Mouse (Mus musculus) 416B (cell line): ENCODE measurements around the gene Rnf39.
A peak's percentile ranks its signal among the peaks of the same experiment; 100 is the strongest.

Experiments used
- DNase-seq: peaks from one replicate; pipeline ENCODE4 v3.0.0; 2011; ENCODE audit warnings: low read depth

The Rnf39 gene

DNA sequence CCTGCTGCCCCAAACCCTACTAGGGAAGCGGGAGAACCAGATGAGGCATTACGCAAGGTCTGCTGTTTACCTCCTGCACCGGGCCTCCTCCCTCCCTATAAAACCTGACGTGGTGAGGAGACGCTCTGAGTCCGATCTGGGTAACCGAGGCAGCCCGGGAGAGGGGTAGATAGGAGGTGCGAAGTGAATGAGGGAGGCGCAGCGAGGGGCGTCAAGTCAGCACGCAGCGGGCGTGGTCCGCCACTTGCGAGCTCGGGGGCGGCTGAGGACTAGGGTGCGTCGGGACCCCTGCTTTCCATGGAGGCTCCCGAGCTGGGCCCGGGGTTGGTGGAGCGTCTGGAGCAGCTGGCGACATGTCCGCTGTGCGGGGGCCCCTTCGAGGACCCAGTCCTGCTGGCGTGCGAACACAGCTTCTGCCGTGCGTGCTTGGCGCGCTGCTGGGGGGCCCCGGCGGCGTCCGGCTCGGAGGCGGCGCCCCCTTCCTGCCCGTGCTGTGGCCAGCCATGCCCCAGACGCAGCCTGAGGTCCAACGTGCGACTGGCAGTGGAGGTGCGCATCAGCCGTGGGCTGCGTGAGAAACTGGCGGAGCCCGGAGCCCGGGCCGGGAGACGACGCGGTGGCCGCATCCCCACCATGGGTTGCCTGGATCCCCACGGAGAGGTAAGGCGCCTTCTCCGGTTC lies at the start of gene Rnf39:
Rnf39 (plus strand) TSS at position 128 of the 681 bp plus-strand sequence.
- no peak for DNase-seq

DNA sequence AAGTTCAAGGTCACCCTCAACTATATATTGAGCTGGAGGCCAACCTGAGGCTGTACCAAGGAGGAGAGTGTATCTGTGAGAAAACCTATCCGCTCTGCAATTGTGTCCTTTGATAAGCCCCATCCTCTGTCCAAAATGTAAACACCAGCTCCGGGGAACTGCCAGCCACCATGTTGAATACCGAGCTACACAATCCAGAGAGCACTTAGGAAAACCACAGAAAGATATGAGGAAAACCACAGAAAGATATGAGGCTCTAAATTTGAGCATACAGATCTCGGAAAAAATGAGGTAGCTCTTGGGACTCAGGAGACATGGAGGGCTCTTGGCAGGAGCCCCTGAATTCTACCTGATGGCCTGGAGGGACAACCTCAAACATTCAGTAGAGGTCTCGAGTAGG lies 49.3 kb upstream of the Rnf39 start:
- peak; percentile 72 for DNase-seq

DNA sequence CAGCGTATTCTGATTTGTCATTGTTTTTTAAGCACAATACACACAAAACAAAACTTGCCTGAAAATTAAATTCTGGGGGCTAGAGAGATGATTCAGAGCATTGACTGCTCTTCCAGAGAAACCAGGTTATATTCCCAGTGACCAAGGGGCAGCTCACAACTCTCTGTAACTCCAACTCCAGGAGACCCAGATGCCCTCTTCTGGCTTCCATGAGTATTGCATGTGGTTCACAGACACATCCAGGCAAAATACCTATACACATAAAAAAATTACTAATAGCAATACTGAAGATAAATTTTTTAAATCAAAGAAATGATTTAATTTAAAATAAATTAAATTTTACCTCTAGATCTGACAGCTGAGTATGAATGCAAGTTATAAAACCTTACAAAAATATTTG lies 46.1 kb upstream of the Rnf39 start:
- DNase-seq = peak; percentile 48

DNA sequence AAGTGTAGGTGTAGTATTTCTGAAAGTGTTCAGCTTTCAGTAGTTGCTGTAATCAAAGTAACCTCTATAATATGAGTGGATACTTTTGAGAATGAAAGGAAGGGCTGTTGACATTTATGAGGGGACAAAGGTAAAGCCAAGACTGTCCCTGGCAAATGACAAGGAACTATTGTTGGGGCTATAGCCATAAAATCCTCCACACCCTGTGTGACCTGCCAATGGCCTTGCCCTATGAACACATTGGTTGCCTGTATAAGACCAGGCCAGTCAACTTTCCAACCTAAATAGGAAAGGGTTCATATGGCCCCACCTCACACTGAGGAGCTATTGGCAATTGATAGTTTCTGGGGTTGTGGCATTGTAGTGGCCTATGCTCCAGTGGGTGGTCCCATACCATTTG lies 45.7 kb upstream of the Rnf39 start:
- no peak for DNase-seq

DNA sequence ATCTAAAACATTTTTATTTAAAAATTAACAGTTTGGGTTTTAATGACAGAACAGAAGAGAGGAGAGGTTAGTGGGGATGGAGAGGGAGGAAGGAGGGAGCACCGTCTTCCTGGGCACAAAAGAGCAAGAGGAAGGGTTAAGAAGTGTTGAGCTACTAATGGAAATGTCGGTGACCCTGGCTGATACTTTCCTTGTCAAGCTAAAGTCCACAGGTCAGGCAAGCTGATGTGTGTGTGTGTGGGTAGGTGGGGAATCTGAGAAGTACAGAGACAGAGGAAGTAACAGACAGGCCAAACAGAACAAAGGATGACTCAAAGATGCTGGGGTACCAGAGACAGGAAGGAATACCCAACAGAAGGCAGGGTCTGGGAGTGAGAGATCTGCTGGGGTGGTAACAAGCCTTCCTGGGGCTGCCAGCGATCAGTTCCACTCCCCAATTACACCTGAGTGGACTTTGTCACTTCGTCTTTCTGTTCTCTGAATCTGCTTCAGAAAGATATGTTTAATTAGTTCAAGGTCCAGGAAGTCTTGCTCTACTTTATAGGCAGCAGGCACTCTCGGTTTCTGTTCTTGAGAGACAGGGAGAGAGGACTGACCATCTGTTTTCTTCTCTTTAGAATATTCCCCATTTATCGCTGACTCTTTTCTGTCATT lies 45.0 kb upstream of the Rnf39 start, which contains the start of gene Trim31:
Trim31 (plus strand) TSS at position 567 of the 654 bp plus-strand sequence.
- no peak for DNase-seq

DNA sequence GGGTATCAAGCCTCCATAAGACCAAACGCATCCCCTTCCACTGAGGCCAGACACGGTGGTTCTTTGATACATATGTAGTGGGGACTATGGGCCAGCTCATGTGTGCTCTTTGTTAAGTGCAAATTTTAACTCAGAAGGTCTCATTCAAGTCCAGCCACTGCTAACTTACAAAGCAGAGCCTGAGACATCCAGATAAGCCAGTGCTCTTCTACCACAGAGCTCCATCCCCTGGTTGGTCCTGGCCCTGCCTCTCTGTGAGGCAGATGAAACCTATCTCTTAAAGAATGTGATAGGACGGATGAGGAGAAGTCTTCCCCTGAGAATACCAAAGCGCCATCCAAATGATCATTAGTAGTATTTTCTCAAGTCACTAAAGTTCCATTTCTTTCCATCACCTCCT lies 43.3 kb upstream of the Rnf39 start:
- no peak for DNase-seq

DNA sequence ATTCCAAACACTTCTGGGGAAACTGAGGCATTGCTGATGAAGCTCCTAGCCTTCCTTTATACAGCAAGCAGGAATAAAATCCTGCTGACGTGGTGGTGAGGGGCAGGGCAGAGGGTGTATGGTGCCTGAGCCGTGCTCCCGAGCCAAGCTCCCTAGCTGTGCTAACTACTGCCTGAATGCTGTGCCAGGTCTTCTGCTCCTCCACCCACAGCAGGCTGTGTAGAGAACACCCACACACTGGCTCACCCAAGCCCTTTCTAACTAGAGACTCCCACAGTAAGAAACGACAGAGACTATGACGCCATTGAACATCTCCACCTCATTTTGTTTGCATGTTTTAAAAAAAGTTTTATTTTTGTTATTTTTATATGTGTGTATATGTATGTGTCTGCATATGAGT lies 42.7 kb upstream of the Rnf39 start:
- DNase-seq = no peak

DNA sequence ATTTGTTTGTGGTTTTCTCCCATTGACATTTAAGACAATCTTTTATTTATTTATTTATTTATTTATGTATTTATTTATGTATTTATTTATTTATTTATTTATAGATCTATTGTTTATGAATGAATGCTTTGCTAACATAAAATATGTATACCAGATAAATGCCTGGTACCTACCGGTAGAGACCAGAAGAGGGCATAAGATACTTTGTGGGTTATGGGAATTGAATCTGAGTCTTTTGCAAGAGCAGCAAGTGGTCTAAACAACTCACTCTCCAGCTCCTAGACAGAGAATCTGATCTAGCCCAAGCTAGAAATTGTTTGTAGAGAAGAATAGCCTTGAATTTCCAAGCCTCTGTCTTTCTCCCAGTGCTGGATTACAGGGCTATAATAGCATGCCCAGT lies 42.0 kb upstream of the Rnf39 start:
- peak; percentile 52 for DNase-seq

DNA sequence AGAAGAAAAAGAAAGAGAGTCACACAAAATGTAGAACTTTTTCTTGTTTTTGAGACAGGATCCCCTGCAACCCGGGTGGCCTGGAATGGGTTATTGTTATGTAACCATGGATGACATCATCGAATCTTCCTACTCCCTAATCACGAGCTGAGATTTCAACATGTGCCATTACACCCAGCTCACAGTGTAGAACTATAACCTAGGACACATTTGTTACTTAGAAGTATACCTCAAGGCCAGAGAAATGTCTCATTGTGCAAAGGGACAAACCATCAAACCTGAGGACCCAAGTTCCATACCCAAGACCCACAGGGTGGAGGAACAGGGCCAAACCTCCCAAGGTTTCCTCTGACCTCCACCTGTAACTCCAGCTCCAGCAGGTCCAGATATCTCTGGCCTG lies 39.1 kb upstream of the Rnf39 start:
- no peak for DNase-seq

DNA sequence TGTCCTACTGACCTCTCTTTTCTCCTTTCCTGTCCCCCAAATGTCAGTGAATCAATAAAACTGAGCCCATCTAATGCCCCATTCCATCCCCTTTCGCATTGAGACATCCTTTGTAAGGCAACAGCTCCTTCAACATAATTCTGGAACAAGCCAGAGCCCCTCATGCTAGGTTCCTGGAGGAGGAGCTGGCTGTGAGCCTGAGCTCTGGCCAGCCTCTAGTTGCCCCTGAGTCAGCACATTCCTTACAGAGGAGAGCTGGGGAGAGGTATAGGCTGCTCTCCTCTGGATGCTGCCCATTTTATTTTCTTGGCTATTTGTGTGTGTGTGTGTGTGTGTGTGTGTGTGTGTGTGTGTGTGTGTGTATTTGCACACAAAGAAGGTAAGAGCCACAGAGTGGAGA lies 34.5 kb upstream of the Rnf39 start:
- DNase-seq = no peak

DNA sequence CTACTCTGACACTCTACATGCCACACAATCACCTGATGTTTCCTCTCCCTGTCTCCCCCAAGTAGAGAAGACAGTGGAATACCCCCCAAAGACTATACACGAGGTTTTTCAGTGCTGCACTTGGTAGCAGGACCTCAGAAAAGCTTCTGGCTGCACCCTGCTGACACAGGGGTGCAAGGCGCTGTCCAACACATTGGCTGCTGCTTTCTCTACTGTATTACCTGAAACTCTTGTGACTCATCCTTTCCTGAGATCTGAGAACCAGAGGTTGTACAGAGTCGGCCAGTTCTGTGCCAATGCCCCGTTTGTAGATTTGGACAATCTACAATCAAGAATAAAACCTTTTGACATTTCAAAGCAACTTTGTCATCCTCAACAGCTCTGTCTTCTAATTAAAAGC lies 32.9 kb upstream of the Rnf39 start:
- DNase-seq = no peak

DNA sequence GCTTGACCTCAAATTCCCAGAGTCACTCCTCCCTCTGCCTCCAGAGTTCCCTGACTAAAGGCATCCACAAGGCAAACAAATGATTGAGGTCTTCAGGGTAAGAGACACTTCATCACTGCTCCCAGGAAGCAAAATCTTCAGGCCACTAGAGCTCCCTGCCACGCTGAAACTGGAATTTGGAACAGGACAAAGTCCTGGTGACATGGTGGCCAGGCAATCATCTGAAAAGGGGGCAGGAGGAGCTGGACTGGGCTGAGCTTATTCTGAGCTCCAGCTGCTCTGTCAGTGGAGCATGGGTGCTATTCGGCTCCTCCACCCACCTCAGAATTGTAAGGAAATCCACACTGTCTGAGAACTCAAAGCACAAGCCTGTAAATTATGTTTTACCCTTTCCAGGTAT lies 30.7 kb upstream of the Rnf39 start:
- no peak for DNase-seq

DNA sequence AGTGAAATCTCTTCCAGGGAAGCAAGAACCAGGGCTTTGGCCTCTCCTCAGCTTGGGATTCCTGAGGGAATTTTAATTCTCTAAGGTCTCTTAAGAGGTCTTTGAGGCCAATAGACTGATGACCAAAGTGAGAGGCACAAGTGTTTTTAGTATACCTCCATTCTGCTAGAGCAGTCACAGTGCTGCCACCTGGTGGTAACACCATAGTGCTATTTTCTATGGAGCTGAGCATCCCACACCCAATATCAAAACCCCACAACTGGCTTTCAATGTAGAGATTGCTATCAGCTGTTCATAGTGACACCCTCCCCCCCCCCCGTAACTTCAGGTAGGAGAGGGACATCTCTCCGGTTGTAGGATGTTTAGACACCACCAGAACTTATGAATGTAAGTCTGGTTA lies 28.6 kb upstream of the Rnf39 start:
- peak; percentile 75 for DNase-seq

DNA sequence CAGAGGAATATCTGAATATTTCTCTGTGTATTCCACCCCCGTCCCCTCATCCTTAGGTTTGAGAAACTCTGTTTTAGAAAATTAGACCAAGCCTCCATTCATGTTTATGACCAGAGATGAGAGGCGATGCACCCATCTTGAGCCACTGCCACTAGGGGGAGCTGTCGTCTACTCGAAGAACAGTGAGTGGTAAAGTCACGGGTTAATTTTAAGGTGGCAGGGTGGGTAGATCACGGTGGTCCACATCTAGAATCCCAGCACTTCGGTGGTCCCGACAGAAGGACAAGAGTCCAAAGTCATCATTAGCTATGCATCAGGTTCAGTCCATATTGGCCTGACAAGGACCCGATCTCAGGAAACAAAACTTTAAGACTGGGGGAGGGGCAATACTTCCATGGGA lies 27.6 kb upstream of the Rnf39 start:
- peak; percentile 61 for DNase-seq

DNA sequence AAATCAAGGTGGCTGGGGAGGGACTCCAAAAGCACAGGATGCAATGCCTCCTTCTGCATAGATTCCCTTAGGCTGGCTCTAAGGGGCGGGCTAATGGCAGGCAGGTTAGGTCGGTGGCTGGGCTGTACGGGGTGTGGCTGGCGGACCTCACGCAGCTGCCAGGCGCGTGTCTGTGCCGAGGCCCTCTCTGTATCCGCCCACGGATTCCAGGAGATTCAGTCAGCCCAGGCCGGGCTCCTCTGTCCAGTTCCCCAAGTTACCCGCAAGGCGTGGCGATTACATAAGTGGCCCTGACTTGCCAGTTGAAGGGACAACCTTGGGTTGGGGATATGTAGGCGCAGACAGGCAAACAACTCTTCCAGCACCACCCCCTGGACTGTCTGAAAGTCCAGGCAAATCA lies 22.5 kb upstream of the Rnf39 start:
- DNase-seq = no peak

DNA sequence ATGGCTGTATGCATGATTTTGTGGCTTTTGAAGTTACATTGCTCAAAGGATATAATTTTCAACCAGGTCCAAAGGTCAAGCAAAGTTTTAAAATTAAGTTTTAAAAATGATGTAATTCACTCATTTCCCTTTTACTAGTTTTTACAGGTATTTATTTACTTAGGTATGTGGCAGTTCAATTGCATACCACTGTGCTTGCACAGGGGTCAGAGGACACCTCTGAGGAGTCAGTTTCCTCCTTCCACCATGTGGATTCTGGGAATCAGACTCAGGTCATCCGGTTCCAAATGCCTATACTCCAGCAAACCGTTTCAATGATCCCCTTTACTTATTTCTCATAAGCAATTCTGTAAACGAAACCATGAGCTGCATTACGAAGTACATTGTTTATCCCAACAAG lies 20.0 kb upstream of the Rnf39 start:
- DNase-seq = no peak

DNA sequence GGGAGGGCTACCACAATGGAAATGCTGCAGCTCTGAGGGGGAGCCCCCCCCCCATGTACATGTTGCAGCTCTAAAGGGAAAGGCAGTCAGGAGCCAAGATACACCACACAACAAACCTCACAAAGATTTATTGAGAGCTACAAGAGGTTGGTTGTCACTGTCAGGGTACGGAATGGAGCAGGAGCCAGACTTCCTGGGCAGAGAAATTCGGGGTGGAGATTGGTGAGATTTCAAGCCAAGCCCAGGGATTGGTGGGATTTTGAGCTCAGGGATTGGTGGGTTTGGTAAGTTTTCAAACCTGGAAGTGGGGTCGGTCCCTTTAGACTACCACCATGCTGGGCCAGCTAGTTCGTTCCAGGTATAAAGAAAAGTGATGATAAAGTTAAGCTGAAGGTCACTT lies 19.2 kb upstream of the Rnf39 start:
- DNase-seq = no peak

DNA sequence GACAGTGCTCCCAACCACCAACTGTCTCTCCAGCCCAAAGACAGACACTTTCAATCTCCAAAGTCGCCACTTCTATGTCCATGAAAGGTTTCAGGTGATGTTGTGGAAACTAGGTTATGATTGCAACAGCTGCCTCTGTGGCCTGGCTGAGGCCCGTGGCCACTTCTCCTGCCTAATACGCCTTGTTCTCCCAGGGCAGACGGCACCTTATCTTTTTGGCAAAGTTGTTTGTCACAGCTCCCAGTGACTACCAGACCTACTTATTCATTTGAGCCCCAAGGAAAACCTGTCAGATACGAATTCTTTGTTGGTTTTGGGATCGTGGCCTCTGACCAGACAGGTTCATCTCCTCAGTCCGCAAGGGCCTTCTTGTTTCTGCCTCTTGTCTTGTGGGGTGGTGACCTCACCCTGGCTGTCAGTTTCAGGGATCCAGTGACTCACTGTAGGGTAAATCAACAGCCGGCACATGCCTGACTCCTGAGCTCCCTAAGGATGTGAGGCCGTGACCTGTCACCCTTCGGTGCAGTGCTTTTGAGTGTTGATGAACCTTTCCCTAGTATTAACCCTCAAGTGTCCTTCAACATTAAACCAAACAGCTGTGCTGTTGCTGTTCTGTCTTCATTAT lies 15.1 kb upstream of the Rnf39 start:
- DNase-seq = no peak

DNA sequence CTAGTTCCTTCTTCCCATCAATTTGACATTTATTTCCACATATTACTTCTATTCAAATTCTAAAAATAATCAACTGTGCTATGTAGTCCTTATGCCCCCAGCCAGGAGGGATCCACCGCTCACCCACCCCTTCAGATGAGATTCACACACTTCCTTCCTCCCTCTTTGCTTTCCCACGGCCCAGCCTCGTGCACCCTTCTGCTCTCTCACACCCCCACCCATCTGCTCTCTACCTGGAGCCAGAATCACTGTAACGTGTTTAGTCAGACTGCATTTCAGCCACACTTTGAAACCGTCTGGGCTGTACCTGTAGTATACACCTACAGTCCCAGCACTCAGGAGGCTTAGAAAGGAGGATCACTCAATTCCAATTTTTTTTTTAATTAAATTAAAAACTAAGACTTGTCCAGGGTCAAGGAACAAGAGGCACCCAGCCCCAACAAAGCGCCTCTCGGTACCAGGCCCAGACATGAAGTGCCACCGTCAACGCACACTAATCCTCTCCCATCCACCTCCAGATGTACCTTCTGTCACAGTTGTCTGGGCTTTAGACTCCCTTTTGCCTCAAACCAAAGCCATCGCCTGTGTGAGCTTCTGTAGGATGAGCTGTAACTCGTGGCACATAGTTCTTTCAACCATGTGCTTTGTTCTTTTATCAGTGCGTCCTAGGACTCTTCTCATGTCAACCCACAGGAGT lies 13.3 kb upstream of the Rnf39 start:
- no peak for DNase-seq

DNA sequence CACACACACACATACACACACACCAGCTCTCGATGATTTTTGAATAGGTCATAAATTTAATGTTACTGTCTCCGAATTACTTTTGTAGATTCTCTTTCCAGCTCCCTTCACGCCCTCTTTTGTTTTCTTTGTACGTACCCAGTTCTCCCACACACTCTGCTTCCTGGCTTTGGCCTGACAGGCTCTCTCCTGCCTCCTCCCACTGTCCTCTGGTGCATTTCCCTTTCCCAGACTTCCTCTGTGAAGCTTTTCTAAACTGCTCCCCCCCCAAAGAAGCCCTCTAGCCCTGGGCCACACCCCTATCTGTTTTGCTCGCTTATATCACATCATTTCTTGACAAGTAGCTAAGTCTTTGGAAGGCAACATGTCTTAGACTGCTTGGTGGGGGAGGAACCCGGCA lies 12.5 kb upstream of the Rnf39 start:
- no peak for DNase-seq

DNA sequence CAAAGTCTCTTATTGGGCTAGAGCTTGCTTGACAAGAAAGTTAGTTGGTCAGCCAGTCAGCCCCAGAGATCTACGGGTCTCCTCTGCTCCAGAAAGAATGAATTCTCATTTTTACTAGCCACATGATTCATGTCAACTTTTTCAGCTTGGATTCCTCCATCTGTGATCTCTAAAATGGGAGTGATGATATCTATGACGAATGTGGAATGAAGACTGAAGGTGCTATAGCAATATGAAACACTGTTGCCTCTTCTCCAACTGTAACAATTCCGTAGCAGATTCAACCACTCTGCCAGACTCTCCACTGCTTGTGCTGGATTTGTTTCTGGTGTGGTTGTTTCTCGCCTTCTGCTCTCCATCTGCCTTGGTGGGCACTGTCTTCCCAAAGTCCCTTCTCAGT lies 11.6 kb upstream of the Rnf39 start:
- no peak for DNase-seq

DNA sequence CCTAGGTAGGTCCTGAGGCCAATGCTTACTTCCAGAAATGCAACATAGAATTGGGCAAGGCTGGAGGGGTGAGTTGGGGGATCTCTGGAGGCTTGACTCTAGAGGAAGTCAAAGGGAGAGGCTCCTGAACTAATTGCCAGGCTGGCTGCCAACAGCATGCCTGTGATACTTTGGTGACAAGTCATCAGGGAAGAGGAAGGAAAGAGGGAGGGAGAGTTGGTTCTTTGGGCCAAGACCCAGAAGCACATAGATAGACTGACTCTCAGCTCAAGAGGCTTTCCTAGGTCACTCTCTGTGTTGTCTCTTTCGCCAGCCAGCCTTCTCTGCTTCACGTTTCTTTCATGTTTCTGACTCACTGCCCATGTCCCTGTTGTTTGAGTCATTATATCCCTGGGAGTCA lies 10.9 kb upstream of the Rnf39 start:
- DNase-seq = no peak

DNA sequence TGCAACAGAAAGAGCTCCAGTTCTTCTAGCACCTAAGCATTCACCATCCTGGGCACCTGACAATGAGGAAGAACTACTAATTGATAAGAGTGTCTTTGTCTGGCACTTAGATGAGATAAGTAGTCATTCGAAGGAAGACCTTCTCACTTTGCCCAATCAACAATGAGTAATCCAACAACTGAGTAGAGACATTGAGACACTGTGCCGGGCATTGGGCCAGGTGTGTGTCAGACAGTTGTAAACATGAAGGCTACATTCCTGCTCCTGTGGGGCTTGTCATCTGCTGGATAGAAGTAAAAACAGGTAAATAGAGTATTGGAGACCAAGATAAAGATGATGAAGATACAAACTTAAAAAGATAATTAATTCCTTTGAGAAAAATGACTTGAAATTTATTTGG lies 4.7 kb upstream of the Rnf39 start:
- no peak for DNase-seq
